Mouse (Mus musculus): ENCODE measurements around the gene Ier5l.

GRCm38 (mm10) chr2:30510711-30511380 lies 36.8 kb upstream of the Ier5l start:
- no peak for TF ChIP-seq CTCF (IDR thresholded peaks at IDR 0.05; ENCODE audit: low read depth, low read length)
- TF ChIP-seq POLR2AphosphoS5 (IDR thresholded peaks at IDR 0.05; ENCODE audit: insufficient replicate concordance, low read depth, low read length): peak; percentile 71; the same call in 1 of the 2 replicates
- no peak for TF ChIP-seq TAL1 (conservative IDR thresholded peaks at IDR 0.05; ENCODE audit: low read depth, low read length)
- TF ChIP-seq GATA1 (IDR thresholded peaks at IDR 0.05; ENCODE audit: borderline replicate concordance, low read length): no peak
- TF ChIP-seq GATA2 (IDR thresholded peaks at IDR 0.05; ENCODE audit: borderline replicate concordance, low read depth, low read length): no peak
